Mouse (Mus musculus) lung, postnatal 14 days (tissue): ENCODE data around the gene Lgr4.

Experiments used
- DNase-seq: peaks from one replicate; pipeline ENCODE4 v3.0.0; 2021

Gene Lgr4

GRCm38 (mm10) chr2:109953048-109953717 is 35.7 kb downstream of the Lgr4 start:
- no peak for DNase-seq

GRCm38 (mm10) chr2:109953893-109954292 is 36.4 kb downstream of the Lgr4 start:
- DNase-seq, result no peak

GRCm38 (mm10) chr2:109955060-109955459 is 37.6 kb downstream of the Lgr4 start:
- DNase-seq, result no peak

- no peak for DNase-seq
Measured at GRCm38 (mm10) chr2:109955910-109956309, 38.5 kb downstream of the Lgr4 start.

- no peak for DNase-seq
Measured at GRCm38 (mm10) chr2:109956785-109957184, 39.3 kb downstream of the Lgr4 start.

GRCm38 (mm10) chr2:109958692-109959406 is 41.4 kb downstream of the Lgr4 start:
- no peak for DNase-seq

GRCm38 (mm10) chr2:109959407-109960075 is 42.1 kb downstream of the Lgr4 start:
- no peak for DNase-seq

- no peak for DNase-seq
Measured at GRCm38 (mm10) chr2:109960246-109960645, 42.8 kb downstream of the Lgr4 start.

- no peak for DNase-seq
Measured at GRCm38 (mm10) chr2:109961174-109961573, 43.7 kb downstream of the Lgr4 start.

- no peak for DNase-seq
Measured at GRCm38 (mm10) chr2:109963591-109964258, 46.3 kb downstream of the Lgr4 start.

- DNase-seq, result no peak
Measured at GRCm38 (mm10) chr2:109965753-109966420, 48.4 kb downstream of the Lgr4 start.

- no peak for DNase-seq
Measured at GRCm38 (mm10) chr2:109966863-109967262, 49.4 kb downstream of the Lgr4 start.

- no peak for DNase-seq
Measured at GRCm38 (mm10) chr2:109969381-109969780, 51.9 kb downstream of the Lgr4 start.

GRCm38 (mm10) chr2:109969926-109970532 is 52.6 kb downstream of the Lgr4 start:
- no peak for DNase-seq

- DNase-seq, result no peak
Measured at GRCm38 (mm10) chr2:109970744-109971410, 53.4 kb downstream of the Lgr4 start.

GRCm38 (mm10) chr2:109972310-109972709 is 54.9 kb downstream of the Lgr4 start:
- DNase-seq, result no peak

GRCm38 (mm10) chr2:109972922-109973321 is 55.5 kb downstream of the Lgr4 start:
- DNase-seq, result no peak

- DNase-seq, result no peak
Measured at GRCm38 (mm10) chr2:109974807-109975206, 57.4 kb downstream of the Lgr4 start.

GRCm38 (mm10) chr2:109976181-109976580 is 58.7 kb downstream of the Lgr4 start:
- DNase-seq, result no peak

- no peak for DNase-seq
Measured at GRCm38 (mm10) chr2:109977322-109977721, 59.9 kb downstream of the Lgr4 start.

- no peak for DNase-seq
Measured at GRCm38 (mm10) chr2:109979209-109979608, 61.8 kb downstream of the Lgr4 start.

- no peak for DNase-seq
Measured at GRCm38 (mm10) chr2:109983435-109983834, 66.0 kb downstream of the Lgr4 start.
